Mouse (Mus musculus): Measurements from ENCODE around the gene Nos1ap.

Gene Nos1ap

DNA sequence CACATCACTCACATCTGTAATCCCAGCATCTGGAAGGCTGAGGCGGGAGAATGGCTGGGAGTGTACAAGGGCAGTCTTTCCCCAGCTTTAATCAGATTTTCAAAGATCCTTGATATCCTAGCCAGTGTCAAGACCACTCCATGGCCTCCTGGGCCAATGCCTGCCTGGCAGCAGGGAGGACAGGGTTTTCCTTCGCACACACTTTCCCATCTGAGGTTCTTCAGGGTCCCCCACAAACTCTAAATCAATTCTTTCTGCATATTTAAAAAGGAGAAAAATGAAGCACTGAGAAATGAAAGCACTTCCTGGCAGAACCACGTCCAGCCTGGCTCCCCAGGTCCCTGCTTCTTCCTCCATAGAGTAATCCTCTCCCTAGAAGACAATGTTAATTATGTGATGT, 225.9 kb downstream of the Nos1ap start:
- DNase-seq (ENCODE audit: low spot score) = no peak

DNA sequence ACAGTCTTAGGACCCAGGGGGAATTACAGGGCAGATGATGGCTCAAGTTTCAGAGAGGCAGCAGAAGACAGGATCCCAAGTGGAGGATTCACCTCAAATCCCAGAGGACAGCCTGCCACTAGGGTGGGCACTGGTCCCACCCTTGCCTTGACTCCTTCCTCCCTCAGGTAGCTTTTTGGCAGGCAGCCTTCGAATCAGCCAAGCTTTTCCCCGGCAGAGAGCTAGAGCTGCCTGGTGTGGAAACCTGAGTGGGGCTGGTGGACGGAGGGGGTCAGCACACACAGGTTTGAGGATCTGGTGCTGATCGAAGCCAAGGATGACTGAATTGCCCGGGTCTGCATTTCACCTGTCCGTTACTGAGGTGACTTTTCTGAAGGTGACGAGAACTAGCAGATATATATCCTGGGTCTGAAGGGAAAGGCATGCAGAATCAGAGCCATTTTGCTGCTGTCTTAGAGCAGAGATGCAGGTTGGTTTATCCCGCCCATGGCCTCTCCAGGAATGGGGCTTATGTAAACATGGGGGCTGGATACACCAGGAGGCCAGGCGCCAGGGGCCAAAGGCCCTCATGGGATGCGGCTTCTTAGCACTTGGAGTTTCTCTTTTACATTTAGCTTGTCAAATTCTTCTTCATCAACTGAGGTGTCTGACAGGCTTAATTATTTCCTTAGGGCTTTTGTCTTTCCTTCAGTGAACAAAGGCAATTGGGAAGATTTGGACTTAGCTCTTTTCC, 229.3 kb downstream of the Nos1ap start:
- no peak for DNase-seq (ENCODE audit: low spot score)

GRCm38 (mm10) chr1:170353335-170353734, 236.3 kb downstream of the Nos1ap start:
- DNase-seq (ENCODE audit: low spot score) = no peak

DNA sequence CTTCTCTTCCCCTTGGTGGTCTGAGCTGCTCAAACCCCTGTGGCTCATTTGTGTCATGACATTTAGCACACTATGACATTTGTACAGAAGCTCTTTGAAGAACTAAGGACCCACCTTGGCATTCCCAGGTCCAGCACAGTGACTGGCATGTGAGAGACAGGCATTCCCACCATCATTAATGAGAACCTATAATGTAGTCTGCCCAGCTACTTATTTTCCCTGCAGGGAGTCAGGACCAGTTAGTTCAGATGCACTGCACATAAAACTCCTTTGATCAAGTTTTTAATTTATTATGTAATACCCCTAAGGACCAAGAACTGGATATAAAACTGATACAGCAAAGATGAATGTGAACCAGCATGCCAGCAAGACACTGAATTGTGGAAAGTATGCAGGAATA, 238.6 kb downstream of the Nos1ap start:
- no peak for DNase-seq (ENCODE audit: low spot score)

DNA sequence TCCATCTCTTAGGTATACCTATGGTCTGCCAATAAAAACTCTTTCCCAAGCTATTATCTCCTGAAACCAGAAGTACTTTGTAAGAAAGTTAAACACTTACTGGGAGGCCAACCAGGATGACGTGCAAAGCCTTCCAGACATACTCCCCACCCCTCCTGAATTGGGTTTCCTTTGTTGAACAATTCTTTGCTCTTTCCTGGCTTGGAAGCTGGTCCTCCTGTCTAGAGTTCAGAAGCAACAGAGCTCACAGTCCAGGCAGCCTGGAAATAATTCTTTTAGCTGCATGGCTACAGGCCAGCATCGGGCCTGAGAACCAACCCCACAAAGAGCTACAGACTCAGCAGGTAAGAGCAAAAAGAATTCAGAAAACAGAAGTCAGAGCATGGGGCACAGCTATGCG, 243.4 kb downstream of the Nos1ap start:
- no peak for DNase-seq (ENCODE audit: low spot score)

- no peak for DNase-seq (ENCODE audit: low spot score)
These were observed 245.8 kb downstream of the Nos1ap start for GRCm38 (mm10) chr1:170343906-170344305.

DNA sequence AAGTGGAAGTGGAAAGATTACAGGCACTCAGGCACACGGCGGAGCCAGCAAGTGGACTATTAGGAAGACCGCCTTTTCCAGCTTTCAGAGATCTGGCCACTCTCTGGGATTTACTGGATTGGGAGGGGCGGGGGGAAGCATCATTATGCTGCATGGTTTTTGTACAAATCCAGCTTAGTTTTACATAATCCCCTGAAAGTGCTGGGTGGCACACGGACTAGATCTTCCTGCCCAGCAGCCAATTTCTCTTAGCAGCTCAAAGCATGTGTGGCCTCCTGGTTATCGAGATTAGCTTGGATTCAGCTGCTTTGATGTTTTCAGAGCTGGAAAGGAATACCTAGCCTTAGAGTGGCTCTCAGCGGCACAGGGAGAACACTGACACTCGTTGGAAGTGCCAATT, 246.6 kb downstream of the Nos1ap start:
- DNase-seq (ENCODE audit: low spot score) = no peak

DNA sequence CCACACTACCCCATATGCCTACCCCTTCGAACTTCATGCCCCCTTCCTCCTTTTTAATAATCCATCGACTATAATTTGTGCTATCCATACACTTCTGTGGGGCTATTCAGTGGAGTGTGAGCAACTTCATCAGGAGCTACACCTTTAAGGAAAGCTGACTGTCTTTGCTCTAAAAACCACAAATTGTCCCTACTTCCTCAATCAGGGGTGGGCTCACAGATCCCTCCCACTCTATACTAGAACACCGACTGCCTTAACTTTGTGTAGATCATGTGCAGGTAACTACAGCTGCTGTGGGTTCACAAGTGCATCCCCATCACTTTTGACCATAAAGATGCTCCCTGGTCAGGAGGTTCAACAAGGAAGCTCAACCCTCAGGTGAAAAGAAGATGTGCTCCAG, 249.7 kb downstream of the Nos1ap start:
- no peak for DNase-seq (ENCODE audit: low spot score)

- DNase-seq (ENCODE audit: low spot score) = no peak
These were observed 256.9 kb downstream of the Nos1ap start for GRCm38 (mm10) chr1:170332775-170333174.

GRCm38 (mm10) chr1:170331926-170332325, 257.7 kb downstream of the Nos1ap start:
- no peak for DNase-seq (ENCODE audit: low spot score)

DNA sequence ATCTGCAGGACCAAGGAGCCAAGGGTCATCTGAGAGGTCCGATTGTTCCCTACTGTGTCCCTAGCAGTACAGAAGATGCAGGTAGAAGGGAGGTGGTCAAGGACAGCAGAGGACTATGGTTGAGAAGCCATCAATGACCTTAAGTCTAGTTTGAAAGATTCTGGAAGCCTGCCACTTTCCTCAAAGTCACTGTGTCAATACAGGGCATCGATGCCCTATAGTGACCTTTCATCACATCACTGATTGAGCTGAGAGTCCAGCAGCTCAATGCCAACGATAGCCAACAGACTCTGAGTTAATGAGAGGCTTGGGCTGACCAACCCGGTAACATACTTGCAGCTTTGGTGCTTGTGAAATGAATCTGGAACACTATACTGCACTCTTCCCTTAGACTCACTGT, 264.4 kb downstream of the Nos1ap start:
- DNase-seq (ENCODE audit: low spot score) = no peak

DNA sequence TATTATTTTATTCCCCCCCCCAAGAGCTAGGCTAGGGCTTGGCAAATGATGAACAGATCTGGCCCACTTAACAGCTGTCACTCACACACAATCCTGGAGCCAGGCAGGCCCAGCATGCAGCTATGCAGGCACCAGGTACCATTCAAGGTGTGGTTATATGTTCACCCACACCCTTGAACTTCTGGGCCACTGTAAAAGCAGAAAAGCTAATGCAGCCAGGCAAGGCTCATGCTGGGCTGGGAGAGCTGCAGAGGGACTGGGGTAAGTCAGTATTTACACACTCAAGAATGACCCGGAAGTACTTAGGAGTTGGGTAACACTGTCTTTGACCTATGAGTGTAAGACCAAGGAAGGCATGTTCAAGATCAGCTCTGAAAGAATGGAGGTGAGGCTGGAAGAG, 265.3 kb downstream of the Nos1ap start:
- DNase-seq (ENCODE audit: low spot score) = no peak

GRCm38 (mm10) chr1:170323001-170323400, 266.7 kb downstream of the Nos1ap start:
- DNase-seq (ENCODE audit: low spot score) = no peak

DNA sequence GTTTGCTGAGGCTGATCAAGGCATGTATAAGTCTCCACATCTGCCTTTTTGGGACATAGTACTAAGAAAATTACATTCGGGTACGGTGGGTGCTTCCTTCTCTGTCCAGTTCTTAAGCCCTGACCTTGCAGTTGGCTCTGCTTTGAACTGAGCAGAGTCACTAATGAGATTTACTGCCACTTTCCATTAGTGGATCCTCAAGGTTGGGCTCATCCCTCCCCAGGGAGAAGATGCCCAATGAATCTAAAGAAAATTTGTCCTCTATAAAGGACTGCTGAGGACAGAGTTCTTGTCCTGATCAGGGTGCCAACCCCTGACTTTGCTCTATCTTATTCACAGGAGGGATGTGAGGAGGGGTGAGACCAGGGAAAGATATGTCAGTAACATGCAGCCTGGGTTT, 267.6 kb downstream of the Nos1ap start:
- no peak for DNase-seq (ENCODE audit: low spot score)

DNA sequence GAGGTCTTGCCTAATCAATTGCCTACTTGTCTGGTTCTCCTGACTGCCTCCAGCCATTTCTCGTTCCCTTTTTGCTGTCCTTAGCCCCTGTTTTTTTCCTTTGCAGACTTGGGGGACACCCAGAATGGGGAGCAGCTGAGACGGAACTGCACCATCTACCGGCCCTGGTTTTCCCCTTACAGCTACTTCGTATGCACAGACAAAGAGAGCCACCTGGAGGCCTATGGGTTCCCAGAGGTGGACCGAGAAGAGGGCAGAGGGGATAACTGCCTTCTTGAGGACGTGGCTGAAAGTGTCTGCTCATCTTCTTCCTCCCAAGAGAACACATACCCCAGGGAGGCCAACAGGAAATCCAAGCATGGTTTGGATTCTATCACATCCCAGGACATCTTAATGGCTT, 278.2 kb downstream of the Nos1ap start:
- no peak for DNase-seq (ENCODE audit: low spot score)

- no peak for DNase-seq (ENCODE audit: low spot score)
These were observed 281.2 kb downstream of the Nos1ap start, which contains the start of gene Spata46 for GRCm38 (mm10) chr1:170308503-170308902. Spata46 (plus strand) TSS chr1:170308803.

DNA sequence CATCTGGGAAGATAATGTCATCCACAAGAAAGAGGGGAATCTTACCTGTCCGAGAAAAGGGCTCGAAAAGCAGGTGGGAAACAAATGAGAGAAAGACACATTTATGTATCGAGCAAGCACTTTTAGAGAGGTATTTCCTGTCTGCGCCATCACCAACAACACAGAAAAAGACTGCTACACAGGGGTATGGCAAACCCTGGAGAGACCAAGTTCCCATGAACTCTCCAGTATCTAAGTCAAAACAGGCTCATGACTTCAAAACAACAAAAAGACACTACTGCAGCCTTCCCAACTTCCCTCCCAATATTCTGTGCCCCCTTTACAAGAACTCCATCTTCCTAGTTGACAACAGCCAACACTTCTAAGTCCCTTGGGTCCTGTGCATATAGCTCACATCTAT, 283.4 kb downstream of the Nos1ap start, which contains the start of gene Gm7694:
Gm7694 (minus strand) TSS at position 101 of the 400 bp plus-strand sequence.
- no peak for DNase-seq (ENCODE audit: low spot score)

GRCm38 (mm10) chr1:170305002-170305401, 284.7 kb downstream of the Nos1ap start:
- no peak for DNase-seq (ENCODE audit: low spot score)

DNA sequence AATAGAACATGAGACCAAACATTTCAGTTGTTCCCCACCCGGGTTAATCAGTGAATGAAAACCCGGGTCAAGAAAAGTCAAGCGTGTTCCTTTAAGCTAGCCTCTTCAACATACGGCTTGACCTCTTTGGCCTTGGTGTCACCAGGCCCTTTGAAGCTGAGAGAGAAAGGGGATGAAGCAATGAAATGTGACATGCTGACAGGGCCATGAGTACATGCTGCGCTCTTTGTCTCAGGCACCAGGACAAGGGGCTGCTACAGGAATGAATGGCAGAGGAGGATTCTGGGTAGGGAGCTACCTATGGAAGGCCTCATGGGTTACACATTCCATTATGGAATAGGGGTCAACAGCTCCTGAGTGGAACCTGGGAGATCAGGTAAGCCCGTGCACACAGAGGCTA, 286.6 kb downstream of the Nos1ap start:
- no peak for DNase-seq (ENCODE audit: low spot score)

- no peak for DNase-seq (ENCODE audit: low spot score)
These were observed 287.2 kb downstream of the Nos1ap start for GRCm38 (mm10) chr1:170302456-170302855.

- DNase-seq (ENCODE audit: low spot score) = no peak
These were observed 288.0 kb downstream of the Nos1ap start for GRCm38 (mm10) chr1:170301686-170302085.

DNA sequence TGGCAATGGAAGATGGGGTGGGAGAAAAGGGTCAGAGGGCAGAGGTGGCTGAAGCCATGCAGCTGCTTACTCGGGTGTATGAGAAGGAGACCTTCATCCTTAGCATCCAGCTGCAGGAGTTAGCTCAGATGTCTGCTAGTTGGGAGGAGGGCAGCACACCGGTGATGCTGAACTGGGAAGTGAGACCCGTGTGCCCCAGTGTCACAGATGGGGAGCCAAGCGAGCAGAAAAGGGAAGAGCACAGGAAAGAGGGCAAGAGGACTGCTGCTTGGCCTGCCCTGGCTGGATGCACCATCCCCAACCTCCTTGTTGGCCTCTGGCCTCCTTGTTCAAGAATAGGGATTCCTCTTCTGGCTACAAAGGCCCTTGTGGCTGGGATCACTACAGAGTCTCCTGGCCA, 290.2 kb downstream of the Nos1ap start:
- no peak for DNase-seq (ENCODE audit: low spot score)

GRCm38 (mm10) chr1:170294786-170295570, 294.7 kb downstream of the Nos1ap start:
- DNase-seq (ENCODE audit: low spot score) = no peak
